Mouse (Mus musculus) brain, adult 2 months (tissue): ENCODE measurements around the gene Lcat.
A peak's percentile ranks its signal among the peaks of the same experiment; 100 is the strongest.
"Not testable (repeated sequence)": the region's sequence is repeated elsewhere in the genome, so short reads cannot be mapped to it uniquely, and the experiment has no call there.

Source experiments
- DNase-seq: peaks from one replicate; pipeline ENCODE4 v3.0.0; 2011; ENCODE audit warnings: low read depth, low spot score

Lcat gene

GRCm38 (mm10) chr8:105943321-105943739 is at the start of gene Lcat:
Lcat (minus strand) TSS chr8:105943382.
- peak; percentile 41 for DNase-seq

- DNase-seq: no peak
Measured at GRCm38 (mm10) chr8:105992499-105992898, 49.3 kb upstream of the Lcat start.

- no peak for DNase-seq
Measured at GRCm38 (mm10) chr8:105991546-105991945, 48.4 kb upstream of the Lcat start.

GRCm38 (mm10) chr8:105990856-105991387 is 47.7 kb upstream of the Lcat start, which contains the start of gene Dus2:
Dus2 (plus strand) TSS chr8:105991337.
- DNase-seq: peak; percentile 91

- DNase-seq: no peak
Measured at GRCm38 (mm10) chr8:105988546-105988945, 45.4 kb upstream of the Lcat start.

- not testable (repeated sequence) for DNase-seq
Measured at GRCm38 (mm10) chr8:105983406-105983805, 40.2 kb upstream of the Lcat start.

- no peak for DNase-seq
Measured at GRCm38 (mm10) chr8:105981146-105981545, 38.0 kb upstream of the Lcat start.

- no peak for DNase-seq
Measured at GRCm38 (mm10) chr8:105979325-105979724, 36.1 kb upstream of the Lcat start, which contains the start of gene Dpep3. Dpep3 (minus strand) TSS chr8:105979429.

GRCm38 (mm10) chr8:105975363-105975762 is 32.2 kb upstream of the Lcat start:
- no peak for DNase-seq

GRCm38 (mm10) chr8:105971019-105971720 is 28.0 kb upstream of the Lcat start:
- no peak for DNase-seq

GRCm38 (mm10) chr8:105969367-105969766 is 26.2 kb upstream of the Lcat start:
- no peak for DNase-seq

GRCm38 (mm10) chr8:105966692-105967311 is 23.6 kb upstream of the Lcat start:
- no peak for DNase-seq

GRCm38 (mm10) chr8:105965905-105966341 is 22.7 kb upstream of the Lcat start, which contains the start of gene Slc12a4:
Slc12a4 (minus strand) TSS chr8:105966097.
- DNase-seq: peak; percentile 28

GRCm38 (mm10) chr8:105965266-105965904 is 22.2 kb upstream of the Lcat start:
- DNase-seq: peak; percentile 13

- DNase-seq: no peak
Measured at GRCm38 (mm10) chr8:105964506-105965265, 21.5 kb upstream of the Lcat start.

- DNase-seq: no peak
Measured at GRCm38 (mm10) chr8:105961536-105961935, 18.4 kb upstream of the Lcat start.

GRCm38 (mm10) chr8:105961101-105961500 is 17.9 kb upstream of the Lcat start:
- DNase-seq: no peak

- peak; percentile 76 for DNase-seq
Measured at GRCm38 (mm10) chr8:105959350-105959749, 16.2 kb upstream of the Lcat start.

- no peak for DNase-seq
Measured at GRCm38 (mm10) chr8:105957813-105958212, 14.6 kb upstream of the Lcat start.

GRCm38 (mm10) chr8:105956556-105956955 is 13.4 kb upstream of the Lcat start:
- no peak for DNase-seq

GRCm38 (mm10) chr8:105951057-105951659 is 8.0 kb upstream of the Lcat start:
- peak; percentile 72 for DNase-seq
